Mouse (Mus musculus): ENCODE measurements around the gene Npr1. TPM values are rescaled to one million over a fixed set of nuclear protein-coding genes. Genes with fewer than 3 reads are reported as not detected.

The Npr1 gene
- total RNA-seq, 2 experiments from 2014 or later, result 4.7 to 5.0 TPM

Other genes with a start within 250 kb of the Npr1 start
- 10 to 100 TPM; 42.4 to 43.4 TPM for gene Jtb, start 234.3 kb downstream of the Npr1 start, total RNA-seq (2021)
- gene Creb3l4, start 222.4 kb downstream of the Npr1 start, total RNA-seq (2021), result not detected
- 10 to 100 TPM; 49.9 to 51.1 TPM for gene Slc39a1, start 217.7 kb downstream of the Npr1 start, total RNA-seq (2021)
- gene Crtc2, start 211.7 kb downstream of the Npr1 start, total RNA-seq (2021), result 10 to 100 TPM; 27.9 to 39.0 TPM
- 10 to 100 TPM; 31.6 to 34.1 TPM for gene Dennd4b, start 200.7 kb downstream of the Npr1 start, total RNA-seq (2021)
- gene Gatad2b, start 172.7 kb downstream of the Npr1 start, total RNA-seq (2021), result 100 to 1,000 TPM in 1 of 2 experiments, 10 to 100 TPM in 1; 90.0 to 112 TPM
- 10 to 100 TPM; 13.7 to 17.1 TPM for gene Slc27a3, start 75.9 kb downstream of the Npr1 start, total RNA-seq (2021)
- gene Ints3, start 32.2 kb downstream of the Npr1 start, total RNA-seq (2021), result 10 to 100 TPM; 69.1 to 70.6 TPM
- 10 to 100 TPM; 81.2 to 87.4 TPM for gene Ilf2, start 10.3 kb upstream of the Npr1 start, total RNA-seq (2021)
- 10 to 100 TPM; 49.8 to 53.4 TPM for gene Snapin, start 25.2 kb upstream of the Npr1 start, total RNA-seq (2021)
- gene Chtop, start 43.6 kb upstream of the Npr1 start, total RNA-seq (2021), result 100 to 1,000 TPM; 159 to 166 TPM
- gene S100a1, start 48.5 kb upstream of the Npr1 start, total RNA-seq (2021), result 100 to 1,000 TPM in 1 of 2 experiments, 10 to 100 TPM in 1; 92.6 to 106 TPM
- gene S100a13, start 48.6 kb upstream of the Npr1 start, total RNA-seq (2021), result 10 to 100 TPM; 22.6 to 27.6 TPM
- under 1 TPM; 0.39 to 0.42 TPM for gene S100a14, start 61.0 kb upstream of the Npr1 start, total RNA-seq (2021)
- 100 to 1,000 TPM; 101 to 107 TPM for gene S100a16, start 71.4 kb upstream of the Npr1 start, total RNA-seq (2021)
- gene S100a3, start 94.7 kb upstream of the Npr1 start, total RNA-seq (2021), result 1 to 10 TPM; 1.9 to 2.1 TPM
- not detected for gene S100a2, start 124.4 kb upstream of the Npr1 start, total RNA-seq (2021)
- gene Gm42674, start 136.0 kb upstream of the Npr1 start, total RNA-seq (2021), result not detected
- gene S100a4, start 137.9 kb upstream of the Npr1 start, total RNA-seq (2021), result 1 to 10 TPM; 4.1 to 6.5 TPM
- not detected for gene S100a5, start 142.7 kb upstream of the Npr1 start, total RNA-seq (2021)
- gene S100a6, start 147.0 kb upstream of the Npr1 start, total RNA-seq (2021), result 10 to 100 TPM; 23.1 to 24.9 TPM
- gene S100a7a, start 188.2 kb upstream of the Npr1 start, total RNA-seq (2021), result under 1 TPM; 0.20 to 0.28 TPM
- not detected for gene S100a8, start 203.1 kb upstream of the Npr1 start, total RNA-seq (2021)
- gene S100a9, start 229.9 kb upstream of the Npr1 start, total RNA-seq (2021), result not detected